Mouse (Mus musculus): ENCODE results near the gene Mmp24. TPM values are rescaled to one million over a fixed set of nuclear protein-coding genes. Genes with fewer than 3 reads are reported as not detected.
"Not testable (repeated sequence)": the region's sequence is repeated elsewhere in the genome, so short reads cannot be mapped to it uniquely, and the experiment has no call there.

Mmp24 gene
- polyA plus RNA-seq, 2 experiments: 0.01 TPM; not detected in 1

GRCm38 (mm10) chr2:155735080-155735479 lies 40.1 kb upstream of the Mmp24 start:
- 64% methylated on average over 5 of the region's 5 CpGs for WGBS (ENCODE audit: insufficient replicate concordance)
- H3K4me1 ChIP-seq (replicated peaks; ENCODE audit: control insufficient read depth in 2 of 2, insufficient read depth in 2 of 2, low read length in 1 of 2): no peaks in the 10 kb centered on the region
- H3K4me2 ChIP-seq (ENCODE audit: low read depth): no peak overlapping the region
- no peak for ATAC-seq (ENCODE audit: insufficient read depth)
- H3K9ac ChIP-seq (replicated peaks): no peak overlapping the region
- no peaks in the 10 kb centered on the region for H3K27me3 ChIP-seq (ENCODE audit: control insufficient read depth, insufficient read depth, low read length)
- H3K36me3 ChIP-seq (replicated peaks; ENCODE audit: control insufficient read depth, insufficient read depth, low read depth): no peaks in the 10 kb centered on the region
- DNase-seq (ENCODE audit: low read depth in 3 of 3, low spot score in 3 of 3): no peak
- no peak overlapping the region for H3K27ac ChIP-seq
- no peak overlapping the region for H3K4me3 ChIP-seq (ENCODE audit: insufficient read depth in 1 of 2, low read depth in 2 of 2, low read length in 2 of 2)
- H3K9me3 ChIP-seq (ENCODE audit: control insufficient read depth, low read length): no peaks in the 10 kb centered on the region
- TF ChIP-seq CTCF (IDR thresholded peaks at IDR 0.05; ENCODE audit: low read depth) (no peak), EP300 (IDR thresholded peaks at IDR 0.05; ENCODE audit: low read depth) (no peak)

- not testable (repeated sequence) for H3K4me1 ChIP-seq (replicated peaks; ENCODE audit: control insufficient read depth in 2 of 2, insufficient read depth in 2 of 2, low read length in 1 of 2); ATAC-seq (ENCODE audit: insufficient read depth); H3K9ac ChIP-seq (replicated peaks); H3K27me3 ChIP-seq (ENCODE audit: control insufficient read depth, insufficient read depth, low read length); H3K4me3 ChIP-seq (ENCODE audit: insufficient read depth in 1 of 2, low read depth in 2 of 2, low read length in 2 of 2); H3K36me3 ChIP-seq (replicated peaks; ENCODE audit: control insufficient read depth, insufficient read depth, low read depth); H3K4me2 ChIP-seq (ENCODE audit: low read depth); DNase-seq (ENCODE audit: low read depth in 3 of 3, low spot score in 3 of 3); H3K9me3 ChIP-seq (ENCODE audit: control insufficient read depth, low read length); H3K27ac ChIP-seq
- WGBS (ENCODE audit: insufficient replicate concordance): 67% methylated on average over 5 of the region's 5 CpGs
These were observed 39.4 kb upstream of the Mmp24 start, which contains the start of gene Gm17581 for GRCm38 (mm10) chr2:155735766-155736165. Gm17581 (minus strand) TSS chr2:155735866.

GRCm38 (mm10) chr2:155736936-155737335 lies 38.2 kb upstream of the Mmp24 start:
- TF ChIP-seq EP300 (IDR thresholded peaks at IDR 0.05; ENCODE audit: low read depth): no peak
- no peak for TF ChIP-seq CTCF (IDR thresholded peaks at IDR 0.05; ENCODE audit: low read depth)
- Histone ChIP-seq H3K9me3 (ENCODE audit: control insufficient read depth, low read length) (no peaks in the 10 kb centered on the region), H3K4me3 (ENCODE audit: insufficient read depth in 1 of 2, low read depth in 2 of 2, low read length in 2 of 2) (no peak overlapping the region), H3K27ac (no peak overlapping the region), H3K4me1 (replicated peaks; ENCODE audit: control insufficient read depth in 2 of 2, insufficient read depth in 2 of 2, low read length in 1 of 2) (no peaks in the 10 kb centered on the region), H3K27me3 (ENCODE audit: control insufficient read depth, insufficient read depth, low read length) (no peaks in the 10 kb centered on the region), H3K36me3 (replicated peaks; ENCODE audit: control insufficient read depth, insufficient read depth, low read depth) (no peaks in the 10 kb centered on the region), H3K4me2 (ENCODE audit: low read depth) (no peak overlapping the region), H3K9ac (replicated peaks) (no peak overlapping the region)
- DNase-seq (ENCODE audit: low read depth in 3 of 3, low spot score in 3 of 3) (no peak), ATAC-seq (ENCODE audit: insufficient read depth) (no peak)
- 52% methylated on average over 6 of the region's 6 CpGs for WGBS (ENCODE audit: insufficient replicate concordance)

GRCm38 (mm10) chr2:155737803-155738202 lies 37.3 kb upstream of the Mmp24 start:
- H3K4me3 ChIP-seq (ENCODE audit: insufficient read depth in 1 of 2, low read depth in 2 of 2, low read length in 2 of 2): no peak overlapping the region
- no peaks in the 10 kb centered on the region for H3K36me3 ChIP-seq (replicated peaks; ENCODE audit: control insufficient read depth, insufficient read depth, low read depth)
- DNase-seq (ENCODE audit: low read depth in 3 of 3, low spot score in 3 of 3) (no peak), ATAC-seq (ENCODE audit: insufficient read depth) (no peak)
- H3K4me2 ChIP-seq (ENCODE audit: low read depth): no peak overlapping the region
- no peaks in the 10 kb centered on the region for H3K27me3 ChIP-seq (ENCODE audit: control insufficient read depth, insufficient read depth, low read length)
- H3K27ac ChIP-seq: no peak overlapping the region
- TF ChIP-seq EP300 (IDR thresholded peaks at IDR 0.05; ENCODE audit: low read depth): no peak
- no peak for TF ChIP-seq CTCF (IDR thresholded peaks at IDR 0.05; ENCODE audit: low read depth)
- H3K9ac ChIP-seq (replicated peaks): no peak overlapping the region
- peaks cover 0 to 5% of the 10 kb centered on the region in 2 experiments; a peak in 2 of 4 replicates for H3K4me1 ChIP-seq (replicated peaks; ENCODE audit: control insufficient read depth in 2 of 2, insufficient read depth in 2 of 2, low read length in 1 of 2)
- 38% methylated on average over 9 of the region's 9 CpGs for WGBS (ENCODE audit: insufficient replicate concordance)
- H3K9me3 ChIP-seq (ENCODE audit: control insufficient read depth, low read length): no peaks in the 10 kb centered on the region

- TF ChIP-seq CTCF (IDR thresholded peaks at IDR 0.05; ENCODE audit: low read depth) (no peak), EP300 (IDR thresholded peaks at IDR 0.05; ENCODE audit: low read depth) (no peak)
- no peak overlapping the region for H3K27ac ChIP-seq
- H3K36me3 ChIP-seq (replicated peaks; ENCODE audit: control insufficient read depth, insufficient read depth, low read depth): no peaks in the 10 kb centered on the region
- no peaks in the 10 kb centered on the region for H3K9me3 ChIP-seq (ENCODE audit: control insufficient read depth, low read length)
- no peak for DNase-seq (ENCODE audit: low read depth in 3 of 3, low spot score in 3 of 3)
- 18% methylated on average over 11 of the region's 11 CpGs for WGBS (ENCODE audit: insufficient replicate concordance)
- no peak overlapping the region for H3K4me3 ChIP-seq (ENCODE audit: insufficient read depth in 1 of 2, low read depth in 2 of 2, low read length in 2 of 2)
- H3K27me3 ChIP-seq (ENCODE audit: control insufficient read depth, insufficient read depth, low read length): peaks cover 3% of the 10 kb centered on the region; the same call in 1 of the 2 replicates
- H3K9ac ChIP-seq (replicated peaks): no peak overlapping the region
- H3K4me1 ChIP-seq (replicated peaks; ENCODE audit: control insufficient read depth in 2 of 2, insufficient read depth in 2 of 2, low read length in 1 of 2): peaks cover 0 to 11% of the 10 kb centered on the region in 2 experiments; a peak in 2 of 4 replicates
- no peak overlapping the region for H3K4me2 ChIP-seq (ENCODE audit: low read depth)
- ATAC-seq (ENCODE audit: insufficient read depth): no peak
These were observed 32.9 kb upstream of the Mmp24 start for GRCm38 (mm10) chr2:155742211-155742610.
